Mouse (Mus musculus) midbrain, embryonic 14.5 days (tissue): ENCODE measurements around the gene Nhs. TPM values are rescaled to one million over a fixed set of nuclear protein-coding genes. Genes with fewer than 3 reads are reported as not detected.
A peak's percentile ranks its signal among the peaks of the same experiment; 100 is the strongest.
"Not testable (repeated sequence)": the region's sequence is repeated elsewhere in the genome, so short reads cannot be mapped to it uniquely, and the experiment has no call there.

Source experiments
- ATAC-seq: fragments of 200-750 bp; cut with Nextera tagmentation; 2 replicates; pipeline ENCODE4 v1.8.0; 2017; ENCODE audit warnings: moderate number of reproducible peaks, moderate library complexity; ENCODE audit not compliant: low FRiP score, low TSS enrichment
- DNase-seq: peaks from one replicate; pipeline ENCODE4 v3.0.0-alpha.2; 2015
- H3K27ac ChIP-seq: fragments of 300-500 bp; sonication (generic); replicated peaks from 2 replicates; pipeline ENCODE4 v1.5.1; 2014; ENCODE audit warnings: mild to moderate bottlenecking, low read depth, low read length, moderate library complexity
- H3K27me3 ChIP-seq: fragments of 300-500 bp; sonication (generic); 2 replicates; pipeline ENCODE4 v1.6.1; 2014; ENCODE audit warnings: low read length, control low read depth, mixed read lengths; ENCODE audit not compliant: control insufficient read depth, insufficient read depth
- H3K36me3 ChIP-seq: fragments of 300-500 bp; sonication (generic); 2 replicates; pipeline ENCODE4 v1.6.1; 2014; ENCODE audit warnings: low read length, control low read depth; ENCODE audit not compliant: control insufficient read depth, insufficient read depth
- H3K4me1 ChIP-seq: fragments of 300-500 bp; sonication (generic); 2 replicates; pipeline ENCODE4 v1.6.1; 2014; ENCODE audit warnings: mild to moderate bottlenecking, antibody characterized with exemption, low read length, control low read depth; ENCODE audit not compliant: control insufficient read depth, insufficient read depth
- H3K4me2 ChIP-seq: fragments of 300-500 bp; sonication (generic); 2 replicates; pipeline ENCODE4 v1.6.1; 2014; ENCODE audit warnings: mild to moderate bottlenecking, low read length, moderate library complexity
- H3K4me3 ChIP-seq: fragments of 300-500 bp; sonication (generic); replicated peaks from 2 replicates; pipeline ENCODE4 v1.5.1; 2014; ENCODE audit warnings: low read depth, low read length
- H3K9ac ChIP-seq: fragments of 300-500 bp; sonication (generic); replicated peaks from 2 replicates; pipeline ENCODE4 v1.6.1; 2014; ENCODE audit warnings: mild to moderate bottlenecking, low read length, moderate library complexity
- H3K9me3 ChIP-seq: fragments of 300-500 bp; sonication (generic); 2 replicates; pipeline ENCODE4 v1.6.1; 2016; ENCODE audit warnings: low read length, control low read depth, mixed read lengths; ENCODE audit not compliant: control insufficient read depth
- WGBS: fragments of 180-500 bp; shearing (Covaris S2); extraction: QIAGEN DNeasy Blood & Tissue Kit; methylation state at CpG from one replicate; pipeline ENCODE4 v1.1.7; 2014; 5-methylcytosine and 5-hydroxymethylcytosine counted together
- polyA plus RNA-seq: library from polyadenylated mRNA; unstranded; fragments of >200 nt; fragmentation: Nextera tagmentation; extraction: Ambion mirVana; gene quantifications from 2 replicates; pipeline ENCODE4 v1.2.1, GENCODE M21; 2014

Nhs gene
- polyA plus RNA-seq, 1 experiment from 2014 or later = 3.7 TPM

DNA sequence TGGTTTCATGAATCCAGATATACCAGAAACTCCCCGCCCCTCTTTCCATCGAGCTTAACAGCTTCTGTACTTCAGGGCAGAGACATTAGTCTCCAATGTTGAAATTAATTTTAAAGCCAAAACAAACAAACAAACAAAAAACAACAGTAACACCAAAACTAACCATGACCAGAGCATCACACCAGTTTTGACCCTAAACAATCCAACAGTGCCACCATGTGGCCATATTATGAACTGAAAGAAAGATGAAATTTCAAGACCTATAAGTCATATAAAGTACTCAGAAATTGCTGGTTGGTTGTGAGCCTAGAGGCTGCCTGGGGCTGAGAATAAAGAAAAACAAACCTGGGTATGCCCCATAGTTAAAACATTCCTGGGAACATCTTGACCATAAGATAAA is 333.3 kb downstream of the Nhs start:
- H3K4me1 ChIP-seq, H3K9ac ChIP-seq, H3K27me3 ChIP-seq, ATAC-seq, H3K9me3 ChIP-seq, H3K4me2 ChIP-seq, H3K36me3 ChIP-seq, H3K4me3 ChIP-seq, H3K27ac ChIP-seq: not testable (repeated sequence)
- WGBS = 17% methylated on average over 2 of the region's 2 CpGs
- DNase-seq = peak; percentile 82

DNA sequence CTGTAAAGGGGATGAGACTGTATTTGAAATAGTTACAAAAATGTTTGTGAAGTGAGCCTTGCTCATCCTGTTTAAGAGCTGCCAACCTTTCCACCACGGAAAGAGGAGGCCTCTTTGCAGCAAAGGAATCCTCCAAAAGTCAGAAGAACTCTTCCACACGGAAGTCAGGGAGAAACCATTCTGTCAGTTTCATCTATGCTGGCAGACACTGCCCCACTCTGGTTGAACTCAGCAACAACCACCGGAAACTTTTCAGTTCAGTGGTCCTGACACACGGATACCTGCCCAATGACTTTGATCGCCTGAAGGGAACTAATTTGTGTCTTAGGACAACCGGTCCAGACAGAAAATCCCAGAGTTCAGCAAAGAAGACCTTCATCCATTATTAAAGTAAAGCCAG is 369.3 kb downstream of the Nhs start:
- Histone ChIP-seq H3K4me1 (no peaks in the 10 kb centered on the region), H3K4me3 (no peak overlapping the region), H3K9me3 (no peaks in the 10 kb centered on the region), H3K27me3 (no peaks in the 10 kb centered on the region), H3K4me2 (no peak overlapping the region), H3K36me3 (no peaks in the 10 kb centered on the region), H3K9ac (no peak overlapping the region), H3K27ac (no peak overlapping the region)
- ATAC-seq (peak; percentile 34; the same call in 1 of the 2 replicates), DNase-seq (peak; percentile 62)
- 30% methylated on average over 6 of the region's 6 CpGs for WGBS
